Mouse (Mus musculus) intestine, postnatal 0 days (tissue): ENCODE measurements around the gene Nkx6-2. TPM values are rescaled to one million over a fixed set of nuclear protein-coding genes. Genes with fewer than 3 reads are reported as not detected.
A peak's percentile ranks its signal among the peaks of the same experiment; 100 is the strongest.

ENCODE experiments used
- ATAC-seq: fragments of 200-750 bp; cut with Nextera tagmentation; 2 replicates; pipeline ENCODE4 v1.8.0; 2017; ENCODE audit warnings: mild to moderate bottlenecking, moderate TSS enrichment, moderate library complexity
- H3K27ac ChIP-seq: fragments of 300-500 bp; sonication (generic); 2 replicates; pipeline ENCODE4 v1.5.1; 2014; ENCODE audit warnings: mild to moderate bottlenecking, low read depth, low read length, moderate library complexity
- H3K27me3 ChIP-seq: fragments of 300-500 bp; sonication (generic); replicated peaks from 2 replicates; pipeline ENCODE4 v1.6.1; 2014; ENCODE audit warnings: low read length, mixed read lengths; ENCODE audit not compliant: control insufficient read depth, insufficient read depth
- H3K36me3 ChIP-seq: fragments of 300-500 bp; sonication (generic); 2 replicates; pipeline ENCODE4 v1.6.1; 2014; ENCODE audit warnings: mild to moderate bottlenecking, moderate library complexity; ENCODE audit not compliant: control insufficient read depth, insufficient read depth
- H3K4me1 ChIP-seq: fragments of 300-500 bp; sonication (generic); replicated peaks from 2 replicates; pipeline ENCODE4 v1.6.1; 2014; ENCODE audit warnings: antibody characterized with exemption, low read length, mixed read lengths; ENCODE audit not compliant: control insufficient read depth, insufficient read depth
- H3K4me2 ChIP-seq: fragments of 300-500 bp; sonication (generic); replicated peaks from 2 replicates; pipeline ENCODE4 v1.6.1; 2014; ENCODE audit warnings: low read depth, mild to moderate bottlenecking, moderate library complexity
- H3K4me3 ChIP-seq: fragments of 300-500 bp; sonication (generic); 2 replicates; pipeline ENCODE4 v1.5.1; 2014; ENCODE audit warnings: low read depth, low read length
- H3K9ac ChIP-seq: fragments of 300-500 bp; sonication (generic); 2 replicates; pipeline ENCODE4 v1.6.1; 2014; ENCODE audit warnings: mild to moderate bottlenecking, low read depth, low read length
- H3K9me3 ChIP-seq: fragments of 300-500 bp; sonication (generic); 2 replicates; pipeline ENCODE4 v1.6.1; 2016; ENCODE audit warnings: mixed run types; ENCODE audit not compliant: control insufficient read depth
- CTCF ChIP-seq: sonication (generic); IDR thresholded peaks from 2 replicates; pipeline ENCODE4 v1.5.1; 2016; ENCODE audit warnings: low read depth, mild to moderate bottlenecking, control low read depth, antibody characterized with exemption, moderate library complexity
- WGBS: fragments of 180-500 bp; shearing (Covaris S2); extraction: QIAGEN DNeasy Blood & Tissue Kit; methylation state at CpG from one replicate; pipeline ENCODE4 v1.1.7; 2014; 5-methylcytosine and 5-hydroxymethylcytosine counted together
- polyA plus RNA-seq: library from polyadenylated mRNA; unstranded; fragments of >200 nt; fragmentation: Nextera tagmentation; extraction: Ambion mirVana; gene quantifications from 2 replicates; pipeline ENCODE4 v1.2.1, GENCODE M21; 2015

Nkx6-2 gene
- polyA plus RNA-seq = 0.31 and 0.86 TPM in 2 replicates

DNA sequence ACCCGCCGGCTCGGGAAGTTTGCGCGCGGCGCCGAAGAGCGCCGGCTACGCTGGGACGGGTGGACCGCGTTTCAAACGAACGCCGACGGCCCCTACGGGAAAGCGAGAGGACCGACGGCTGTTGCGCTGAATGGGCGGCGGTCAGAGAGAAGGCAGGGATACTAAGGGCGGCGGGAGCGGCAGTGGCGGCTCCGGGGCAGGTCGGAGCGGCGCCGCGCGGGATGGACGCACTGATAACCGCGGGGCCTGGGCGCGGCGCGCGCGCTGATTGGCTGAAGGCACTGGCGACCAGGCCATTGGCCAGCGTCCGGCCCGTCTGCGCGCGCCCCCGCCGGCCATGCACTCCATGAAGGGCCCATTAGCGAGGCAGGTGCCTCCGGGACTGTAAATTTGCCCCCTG, at the start of gene Nkx6-2:
Gene Nkx6-2, minus strand, starts transcription at position 203 of the 400 bp plus-strand sequence.
- Histone ChIP-seq H3K4me1 (no peaks in the 10 kb centered on the region), H3K27ac (no peak within 1 kb of the TSS), H3K36me3 (peaks cover 14% of the 10 kb centered on the region; the same call in 1 of the 2 replicates), H3K4me3 (peak within 1 kb of the TSS; percentile 43), H3K4me2 (peak within 1 kb of the TSS; percentile 64), H3K9me3 (no peaks in the 10 kb centered on the region), H3K27me3 (peaks cover 83% of the 10 kb centered on the region), H3K9ac (no peak within 1 kb of the TSS)
- no peak for TF ChIP-seq CTCF
- under 1% methylated on average over 56 of the region's 56 CpGs for WGBS
- ATAC-seq = no peak

DNA sequence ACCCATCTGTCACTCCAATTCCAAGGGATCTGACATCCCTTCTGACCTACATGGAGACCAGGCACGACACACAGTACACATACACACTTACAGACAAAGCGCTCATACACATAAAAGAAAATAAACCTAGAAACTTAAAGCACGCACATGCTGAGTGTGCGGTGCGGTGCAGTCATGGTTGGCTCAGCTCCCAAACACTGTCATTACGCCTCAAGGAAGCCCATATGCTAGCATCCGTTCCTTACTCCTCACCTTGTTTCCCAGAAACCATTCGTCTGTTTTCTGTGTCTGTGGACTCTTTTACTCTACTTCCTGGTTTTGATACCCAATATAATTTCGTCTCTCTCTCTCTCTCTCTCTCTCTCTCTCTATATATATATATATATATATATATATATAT, 42.6 kb upstream of the Nkx6-2 start:
- H3K4me2 ChIP-seq = no peak overlapping the region
- no peak for ATAC-seq
- H3K27me3 ChIP-seq = no peaks in the 10 kb centered on the region
- no peaks in the 10 kb centered on the region for H3K4me1 ChIP-seq
- WGBS = 75% methylated on average over 9 of the region's 9 CpGs
- H3K9me3 ChIP-seq = no peaks in the 10 kb centered on the region
- H3K9ac ChIP-seq = no peak overlapping the region
- no peak overlapping the region for H3K27ac ChIP-seq
- TF ChIP-seq CTCF = no peak
- no peaks in the 10 kb centered on the region for H3K36me3 ChIP-seq
- H3K4me3 ChIP-seq = no peak overlapping the region

DNA sequence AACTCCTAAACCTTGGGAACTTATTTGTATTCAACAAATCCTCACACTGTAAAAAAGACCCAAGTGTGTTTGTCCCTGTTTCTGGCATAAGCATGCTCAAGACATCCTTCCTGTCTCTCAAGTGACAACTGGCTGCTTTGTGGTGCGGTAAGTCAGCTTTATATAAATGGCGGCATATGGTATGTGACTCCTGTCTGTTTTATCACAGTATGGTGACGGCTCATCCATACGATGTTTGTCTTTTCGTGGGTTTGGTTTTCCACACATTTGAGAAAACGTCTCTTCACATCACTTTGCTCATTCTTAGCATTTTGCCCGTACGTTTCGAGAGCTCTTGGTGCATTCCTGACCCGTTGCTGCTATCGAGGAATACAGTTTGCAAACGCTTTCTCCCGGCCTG, 40.0 kb upstream of the Nkx6-2 start:
- WGBS = 83% methylated on average over 13 of the region's 13 CpGs
- ATAC-seq = no peak
- Histone ChIP-seq H3K9ac (no peak overlapping the region), H3K4me1 (no peaks in the 10 kb centered on the region), H3K4me3 (no peak overlapping the region), H3K36me3 (no peaks in the 10 kb centered on the region), H3K4me2 (no peak overlapping the region), H3K27me3 (no peaks in the 10 kb centered on the region), H3K27ac (no peak overlapping the region), H3K9me3 (no peaks in the 10 kb centered on the region)
- no peak for TF ChIP-seq CTCF

DNA sequence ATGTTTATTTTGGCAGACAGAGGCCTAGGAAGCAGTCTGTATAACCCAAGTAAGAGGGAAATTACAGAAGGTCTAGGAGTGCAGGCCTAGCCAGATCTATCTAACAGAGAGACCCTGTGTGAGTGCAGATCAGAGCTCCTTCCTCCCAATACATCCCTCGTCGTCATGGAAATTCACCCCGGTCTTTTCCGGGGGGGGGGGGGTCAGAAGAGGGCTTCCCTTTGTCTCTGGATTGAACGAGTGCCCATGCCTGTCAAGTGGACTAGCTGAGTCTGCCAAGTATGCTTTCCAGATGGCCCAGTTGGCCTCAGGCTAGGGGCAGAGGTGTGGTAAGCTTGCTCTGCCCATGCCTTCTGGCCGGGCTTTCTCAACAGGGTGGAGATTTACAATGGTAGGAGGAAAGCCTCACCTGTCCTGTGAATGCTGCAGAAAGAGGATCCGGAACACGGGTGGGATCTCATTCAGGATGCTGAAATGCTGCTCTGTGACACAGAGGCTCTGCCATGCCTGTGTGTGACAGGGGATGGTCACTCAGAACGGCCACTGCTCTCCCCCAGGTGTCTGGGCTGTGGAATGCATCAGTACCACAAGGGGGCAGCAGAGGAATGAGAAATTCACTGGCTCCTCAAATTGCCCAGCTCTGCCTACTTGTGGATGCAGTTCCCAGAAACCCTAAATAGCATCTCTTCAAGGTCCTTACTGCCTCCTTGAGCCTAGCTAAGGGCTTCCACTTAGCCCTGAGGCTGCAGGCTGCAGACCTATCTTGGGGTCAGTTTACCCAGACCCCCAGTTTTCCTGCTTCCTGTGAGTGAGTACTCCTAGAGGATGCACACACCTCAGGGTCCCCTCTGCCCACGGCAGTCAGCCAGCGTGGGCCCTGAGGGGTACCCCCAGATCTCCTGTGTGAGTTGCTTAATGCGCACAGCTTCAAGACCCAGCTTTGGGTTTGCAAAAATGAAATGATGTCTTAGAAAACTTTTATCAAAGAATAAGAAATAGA, 33.5 kb upstream of the Nkx6-2 start:
- Histone ChIP-seq H3K9me3 (no peaks in the 10 kb centered on the region), H3K9ac (no peak overlapping the region), H3K4me3 (no peak overlapping the region), H3K36me3 (no peaks in the 10 kb centered on the region), H3K27me3 (no peaks in the 10 kb centered on the region; the same call in 1 of the 2 replicates), H3K4me1 (no peaks in the 10 kb centered on the region), H3K27ac (no peak overlapping the region), H3K4me2 (no peak overlapping the region)
- 0 out of 2 replicates have a peak, but pooled peaks have one; percentile 33 for ATAC-seq
- TF ChIP-seq CTCF = peak; percentile 86
- 58% methylated on average over 12 of the region's 12 CpGs for WGBS

DNA sequence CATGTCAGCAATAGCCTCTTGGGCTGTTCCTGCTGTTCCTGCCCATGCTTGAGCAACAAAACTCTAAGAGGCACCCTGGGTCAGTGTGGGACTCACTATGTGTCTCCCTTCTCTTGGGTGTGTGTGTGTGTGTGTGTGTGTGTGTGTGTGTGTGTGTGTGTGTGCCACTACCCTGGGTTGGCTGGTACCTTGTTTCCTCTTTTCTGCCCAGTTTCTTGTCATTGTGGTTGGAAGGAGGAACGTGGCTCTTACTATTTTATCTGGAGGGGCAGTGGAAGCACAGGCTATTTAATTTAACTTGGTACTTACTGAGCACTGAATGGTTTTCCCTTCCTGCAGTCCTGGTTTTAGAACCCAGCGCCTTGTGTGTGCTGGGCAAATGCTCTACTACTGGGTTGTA, 27.7 kb upstream of the Nkx6-2 start:
- H3K27ac ChIP-seq = no peak overlapping the region
- WGBS = 74% methylated on average over 2 of the region's 2 CpGs
- H3K9ac ChIP-seq = no peak overlapping the region
- H3K9me3 ChIP-seq = no peaks in the 10 kb centered on the region
- ATAC-seq = no peak
- no peaks in the 10 kb centered on the region for H3K36me3 ChIP-seq
- H3K4me1 ChIP-seq = no peaks in the 10 kb centered on the region
- no peak overlapping the region for H3K4me2 ChIP-seq
- TF ChIP-seq CTCF = no peak
- no peak overlapping the region for H3K4me3 ChIP-seq
- H3K27me3 ChIP-seq = no peaks in the 10 kb centered on the region

DNA sequence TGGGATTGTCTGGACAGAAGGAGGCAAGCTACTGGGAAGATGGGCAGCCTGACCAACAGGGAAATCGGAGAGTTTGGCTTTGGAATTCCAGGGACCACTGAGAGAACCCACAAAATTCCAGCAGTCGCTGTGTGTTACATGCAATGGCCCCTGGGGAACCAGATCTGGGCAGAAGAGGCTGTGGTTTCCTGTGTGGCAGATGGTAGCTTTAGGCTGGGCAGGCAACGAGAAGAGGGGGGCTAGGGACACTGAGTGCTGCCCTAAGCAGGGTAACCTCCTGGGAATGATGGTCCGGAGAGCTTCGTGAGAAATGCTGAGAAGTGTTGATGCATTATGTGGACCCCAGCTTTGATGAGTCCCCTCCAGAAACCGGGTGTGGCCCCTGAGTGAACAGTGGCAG, 13.3 kb upstream of the Nkx6-2 start:
- no peak overlapping the region for H3K4me2 ChIP-seq
- no peak overlapping the region for H3K27ac ChIP-seq
- no peaks in the 10 kb centered on the region for H3K9me3 ChIP-seq
- no peaks in the 10 kb centered on the region for H3K36me3 ChIP-seq
- no peak overlapping the region for H3K9ac ChIP-seq
- ATAC-seq = no peak
- no peak for TF ChIP-seq CTCF
- 0 out of 2 replicates have a peak, but pooled peaks cover 4% of the 10 kb centered on the region for H3K27me3 ChIP-seq
- 59% methylated on average over 6 of the region's 6 CpGs for WGBS
- no peak overlapping the region for H3K4me3 ChIP-seq
- H3K4me1 ChIP-seq = no peaks in the 10 kb centered on the region
